Mouse (Mus musculus) cerebellum, adult 11 months (tissue): Measurements from ENCODE around the gene Gm6890.
"Not testable (repeated sequence)": the region's sequence is repeated elsewhere in the genome, so short reads cannot be mapped to it uniquely, and the experiment has no call there.

ENCODE experiments used
- DNase-seq: peaks from one replicate; pipeline ENCODE4 v3.0.0; 2022

The Gm6890 gene

GRCm38 (mm10) chrX:74740627-74741026 is at the start of gene Gm6890:
TSS of gene Gm6890 (plus strand) at chrX:74740927.
- not testable (repeated sequence) for DNase-seq

DNA sequence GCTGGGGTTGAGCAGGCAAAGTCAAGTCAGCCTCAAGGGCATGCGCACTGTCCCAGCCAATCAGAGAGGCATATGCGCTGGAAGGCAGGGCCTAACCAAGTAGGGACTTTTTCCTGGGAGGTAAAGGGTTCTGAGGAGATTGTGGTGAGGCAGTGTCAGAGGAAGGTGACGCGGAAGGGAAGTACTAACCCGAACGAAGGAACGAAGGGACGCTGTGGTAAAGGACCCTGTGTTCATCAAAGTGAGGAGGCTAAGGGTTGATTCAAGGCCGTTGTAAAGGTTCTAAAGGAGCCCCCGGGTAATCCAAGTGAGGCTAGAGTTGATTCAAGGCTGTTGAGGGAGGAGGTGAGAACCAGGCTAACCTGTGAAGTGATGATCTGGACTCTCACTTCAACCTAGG is 14.5 kb upstream of the Gm6890 start:
- DNase-seq: not testable (repeated sequence)

DNA sequence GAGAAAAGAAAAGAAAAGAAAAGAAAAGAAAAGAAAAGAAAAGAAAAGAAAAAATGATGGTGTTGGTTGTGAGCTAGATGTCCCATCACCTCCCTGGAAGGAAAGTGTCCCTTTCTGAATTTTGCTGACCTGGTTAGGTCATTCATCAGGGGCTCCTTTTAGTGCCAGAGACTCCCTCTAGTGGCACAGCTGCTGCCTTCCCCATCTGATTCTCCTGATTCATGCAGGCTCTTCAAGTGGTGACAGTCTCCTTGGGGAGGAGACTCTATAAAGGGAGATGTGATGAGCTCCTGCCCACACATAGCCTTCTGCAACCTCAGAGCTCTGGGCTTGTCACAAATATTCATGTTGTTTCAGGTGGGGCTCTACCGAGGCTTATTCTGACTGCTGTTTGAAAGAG is 30.0 kb downstream of the Gm6890 start:
- DNase-seq: not testable (repeated sequence)
